Mouse (Mus musculus): ENCODE results near the gene Synpo2. TPM values are rescaled to one million over a fixed set of nuclear protein-coding genes. Genes with fewer than 3 reads are reported as not detected.
A peak's percentile ranks its signal among the peaks of the same experiment; 100 is the strongest.
"Not testable (repeated sequence)": the region's sequence is repeated elsewhere in the genome, so short reads cannot be mapped to it uniquely, and the experiment has no call there.

The Synpo2 gene
- polyA plus RNA-seq, 1 experiment from 2014 or later, result 0.21 TPM

DNA sequence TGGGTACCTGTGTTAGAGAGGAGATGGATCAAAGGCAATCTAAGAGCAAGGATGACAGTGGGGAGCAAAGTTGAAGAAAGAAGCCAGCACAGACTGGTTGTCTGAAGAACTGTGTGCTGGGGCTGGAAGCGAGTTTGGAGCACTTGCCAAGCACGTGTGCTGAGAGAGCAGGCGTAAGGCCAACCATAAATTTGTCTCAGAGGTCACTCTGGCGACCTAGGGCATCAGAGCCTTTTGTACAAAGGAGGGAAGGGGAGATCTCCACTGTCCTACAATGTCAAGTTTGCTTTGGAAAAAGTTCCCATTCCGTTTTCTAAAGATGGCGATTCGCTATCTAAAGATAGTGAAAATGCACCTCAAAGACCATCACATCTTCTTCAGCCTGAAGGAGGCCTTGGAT, 107.9 kb downstream of the Synpo2 start:
- H3K4me1 ChIP-seq (replicated peaks), result no peaks in the 10 kb centered on the region
- no peak overlapping the region for H3K9ac ChIP-seq
- H3K4me2 ChIP-seq, result no peak overlapping the region
- DNase-seq, result no peak
- H3K9me3 ChIP-seq (replicated peaks), result no peaks in the 10 kb centered on the region
- 63% methylated on average over 7 of the region's 7 CpGs for WGBS (ENCODE audit: insufficient replicate concordance)
- no peaks in the 10 kb centered on the region for H3K36me3 ChIP-seq
- H3K27me3 ChIP-seq, result no peaks in the 10 kb centered on the region
- H3K4me3 ChIP-seq (replicated peaks), result no peak overlapping the region
- no peak for ATAC-seq (ENCODE audit: low read depth)
- no peak overlapping the region for H3K27ac ChIP-seq

DNA sequence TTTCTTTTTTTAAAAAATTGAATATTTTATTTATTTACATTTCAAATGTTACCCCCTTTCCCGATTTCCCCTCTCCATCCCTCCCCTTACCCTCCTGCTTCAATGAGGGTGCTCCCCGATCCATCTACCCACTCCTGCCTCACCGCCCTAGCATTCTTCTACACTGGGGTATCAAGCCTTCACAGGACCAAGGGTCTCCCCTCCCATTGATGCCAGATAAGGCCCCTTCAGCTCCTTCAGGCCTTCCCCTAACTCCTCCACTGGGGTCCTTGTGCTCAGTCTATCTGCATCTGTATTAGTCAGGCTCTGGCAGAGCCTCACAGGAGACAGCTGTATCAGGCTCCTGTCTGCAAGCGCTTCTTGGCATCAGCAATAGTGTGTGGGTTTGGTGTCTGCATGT, 109.2 kb downstream of the Synpo2 start:
- not testable (repeated sequence) for H3K36me3 ChIP-seq; H3K4me2 ChIP-seq; H3K4me3 ChIP-seq (replicated peaks); ATAC-seq (ENCODE audit: low read depth); H3K4me1 ChIP-seq (replicated peaks); H3K27me3 ChIP-seq; H3K9me3 ChIP-seq (replicated peaks); H3K27ac ChIP-seq; DNase-seq; H3K9ac ChIP-seq
- 65% methylated on average over 4 of the region's 4 CpGs for WGBS (ENCODE audit: insufficient replicate concordance)

DNA sequence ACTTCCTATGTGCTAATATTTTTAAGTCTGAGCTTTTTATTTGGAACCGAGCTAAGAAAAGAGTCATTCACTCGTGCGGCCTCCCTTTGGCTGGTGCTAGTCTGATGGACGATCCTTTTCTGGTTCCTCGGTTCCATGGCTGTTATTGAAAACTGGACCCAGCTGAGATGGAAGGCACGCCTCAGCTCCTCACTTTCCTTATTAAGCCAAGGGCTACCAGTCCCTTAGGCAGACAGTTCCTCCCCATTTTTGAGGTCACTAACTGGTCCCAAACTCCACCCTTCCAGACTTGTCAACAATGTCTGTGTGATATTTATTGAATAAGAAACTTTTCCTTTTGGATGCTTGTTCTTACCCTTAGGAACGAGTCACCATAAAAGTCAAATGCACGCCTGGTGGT, 112.1 kb downstream of the Synpo2 start:
- ATAC-seq (ENCODE audit: low read depth), result no peak
- no peaks in the 10 kb centered on the region for H3K36me3 ChIP-seq
- no peaks in the 10 kb centered on the region for H3K9me3 ChIP-seq (replicated peaks)
- no peak for DNase-seq
- no peak overlapping the region for H3K27ac ChIP-seq
- no peaks in the 10 kb centered on the region for H3K4me1 ChIP-seq (replicated peaks)
- H3K27me3 ChIP-seq, result no peaks in the 10 kb centered on the region
- no peak overlapping the region for H3K4me2 ChIP-seq
- no peak overlapping the region for H3K9ac ChIP-seq
- 76% methylated on average over 8 of the region's 8 CpGs for WGBS (ENCODE audit: insufficient replicate concordance)
- no peak overlapping the region for H3K4me3 ChIP-seq (replicated peaks)

DNA sequence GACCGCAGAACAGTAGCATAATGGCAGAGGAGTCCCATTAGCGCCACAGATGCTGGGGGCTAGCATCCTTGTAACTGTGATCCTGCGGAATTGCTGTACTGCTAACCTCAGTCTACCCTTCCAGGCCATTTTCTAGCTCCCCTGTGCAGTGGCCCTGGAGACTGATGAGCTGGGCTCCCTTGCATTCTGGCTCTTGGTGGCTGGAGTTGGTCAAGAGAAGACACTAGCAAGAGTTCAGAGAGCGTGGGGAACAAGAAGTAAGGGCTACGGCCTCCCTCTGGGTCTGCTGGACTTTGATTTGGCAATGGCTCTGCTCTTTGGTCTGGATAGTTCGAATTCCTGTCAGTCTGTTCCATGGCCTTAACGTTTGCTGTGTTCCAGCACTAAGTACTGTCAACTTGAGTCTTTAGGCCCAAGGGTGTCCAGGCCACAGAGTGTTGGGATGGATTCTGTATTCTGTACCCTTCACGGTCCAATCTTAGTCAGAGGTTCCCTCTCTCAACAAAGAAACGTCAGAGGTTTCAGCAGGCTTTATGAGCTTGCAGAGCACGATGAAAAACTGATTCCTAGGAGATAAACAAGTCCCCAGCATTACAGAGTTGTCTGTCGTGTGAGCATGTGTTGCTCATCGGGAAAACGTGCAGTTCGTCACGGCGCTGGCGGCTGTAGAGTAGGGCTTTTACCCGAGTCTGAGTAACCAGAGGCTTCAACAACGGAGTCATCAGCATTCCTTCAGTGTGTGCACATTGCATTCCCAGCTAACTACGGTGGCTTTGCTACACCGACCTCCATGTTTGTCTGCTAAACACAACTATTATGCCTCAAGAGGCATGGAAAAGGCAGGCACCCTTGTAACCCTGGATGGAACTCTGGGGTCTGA, 113.6 kb downstream of the Synpo2 start:
- DNase-seq (no peak), ATAC-seq (ENCODE audit: low read depth) (no peak)
- Histone ChIP-seq H3K36me3 (no peaks in the 10 kb centered on the region), H3K27ac (no peak overlapping the region), H3K9ac (no peak overlapping the region), H3K4me1 (replicated peaks) (no peaks in the 10 kb centered on the region), H3K9me3 (replicated peaks) (no peaks in the 10 kb centered on the region), H3K27me3 (no peaks in the 10 kb centered on the region), H3K4me2 (no peak overlapping the region), H3K4me3 (replicated peaks) (no peak overlapping the region)
- WGBS (ENCODE audit: insufficient replicate concordance), result 73% methylated on average over 21 of the region's 21 CpGs

DNA sequence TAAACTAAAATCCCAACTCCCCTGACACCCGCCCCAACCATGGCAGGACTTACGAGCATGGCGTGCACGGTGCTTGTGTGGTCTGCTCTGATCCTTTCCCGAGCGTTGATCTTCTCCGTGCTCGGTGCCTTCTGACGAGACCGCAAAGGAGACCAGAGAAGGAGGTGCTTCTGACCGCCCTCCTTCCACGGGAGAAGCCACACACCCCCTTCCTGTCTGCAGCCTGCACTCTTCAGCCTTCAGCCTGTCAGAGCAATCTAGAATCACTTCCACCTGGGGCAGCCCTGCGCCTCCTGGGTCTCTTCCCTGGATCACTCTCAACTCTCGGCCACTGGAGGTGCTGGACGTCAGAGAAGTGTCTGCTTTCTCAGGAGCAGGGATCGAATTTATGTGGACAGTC, 119.0 kb downstream of the Synpo2 start:
- no peak overlapping the region for H3K27ac ChIP-seq
- no peaks in the 10 kb centered on the region for H3K27me3 ChIP-seq
- H3K4me2 ChIP-seq, result peak overlapping the region; percentile 41
- WGBS (ENCODE audit: insufficient replicate concordance), result 10% methylated on average over 16 of the region's 16 CpGs
- no peak for DNase-seq
- no peaks in the 10 kb centered on the region for H3K36me3 ChIP-seq
- H3K4me1 ChIP-seq (replicated peaks), result peaks cover 13% of the 10 kb centered on the region
- no peak overlapping the region for H3K9ac ChIP-seq
- no peak for ATAC-seq (ENCODE audit: low read depth)
- no peaks in the 10 kb centered on the region for H3K9me3 ChIP-seq (replicated peaks)
- no peak overlapping the region for H3K4me3 ChIP-seq (replicated peaks)

DNA sequence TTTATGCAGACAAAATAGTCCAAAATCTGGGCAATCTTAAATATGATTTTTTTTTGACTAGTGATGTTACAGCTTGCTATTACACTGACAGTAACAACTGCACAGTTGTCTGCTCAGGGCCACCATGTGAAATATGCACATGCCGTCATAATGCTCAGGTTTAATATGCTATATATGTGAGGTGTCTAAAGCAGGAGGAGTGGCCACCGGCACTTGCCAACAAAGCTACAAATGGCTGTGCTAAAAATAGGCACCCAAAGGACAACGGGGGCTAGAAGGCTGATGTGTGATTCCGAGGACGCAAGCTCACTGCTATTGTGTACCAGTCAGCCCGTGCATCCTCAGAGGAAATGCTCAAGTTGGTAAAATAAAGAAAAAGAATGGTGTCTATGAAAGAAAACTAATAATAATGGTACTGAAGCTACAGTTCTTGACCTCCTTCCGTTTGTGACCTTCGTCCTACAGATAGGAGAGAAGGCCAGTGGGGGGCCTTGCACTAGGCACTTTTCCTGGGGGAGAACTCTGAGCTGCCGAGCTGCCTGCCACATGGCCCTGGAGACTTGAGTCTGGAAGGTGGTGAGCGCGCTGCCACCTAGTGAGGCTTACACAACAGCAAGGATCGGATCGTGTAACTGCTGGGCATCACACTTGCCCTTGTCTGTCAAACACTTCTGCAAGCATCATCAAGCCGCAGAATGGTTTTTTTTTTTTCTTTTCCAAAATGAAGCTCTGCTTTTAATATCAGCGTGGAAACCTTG, 120.0 kb downstream of the Synpo2 start:
- no peak overlapping the region for H3K9ac ChIP-seq
- ATAC-seq (ENCODE audit: low read depth), result no peak
- no peak overlapping the region for H3K27ac ChIP-seq
- no peaks in the 10 kb centered on the region for H3K36me3 ChIP-seq
- WGBS (ENCODE audit: insufficient replicate concordance), result 11% methylated on average over 15 of the region's 15 CpGs
- no peak overlapping the region for H3K4me3 ChIP-seq (replicated peaks)
- no peak for DNase-seq
- peaks cover 13% of the 10 kb centered on the region for H3K4me1 ChIP-seq (replicated peaks)
- peak overlapping the region; percentile 31; the same call in 1 of the 2 replicates for H3K4me2 ChIP-seq
- H3K9me3 ChIP-seq (replicated peaks), result no peaks in the 10 kb centered on the region
- H3K27me3 ChIP-seq, result no peaks in the 10 kb centered on the region

DNA sequence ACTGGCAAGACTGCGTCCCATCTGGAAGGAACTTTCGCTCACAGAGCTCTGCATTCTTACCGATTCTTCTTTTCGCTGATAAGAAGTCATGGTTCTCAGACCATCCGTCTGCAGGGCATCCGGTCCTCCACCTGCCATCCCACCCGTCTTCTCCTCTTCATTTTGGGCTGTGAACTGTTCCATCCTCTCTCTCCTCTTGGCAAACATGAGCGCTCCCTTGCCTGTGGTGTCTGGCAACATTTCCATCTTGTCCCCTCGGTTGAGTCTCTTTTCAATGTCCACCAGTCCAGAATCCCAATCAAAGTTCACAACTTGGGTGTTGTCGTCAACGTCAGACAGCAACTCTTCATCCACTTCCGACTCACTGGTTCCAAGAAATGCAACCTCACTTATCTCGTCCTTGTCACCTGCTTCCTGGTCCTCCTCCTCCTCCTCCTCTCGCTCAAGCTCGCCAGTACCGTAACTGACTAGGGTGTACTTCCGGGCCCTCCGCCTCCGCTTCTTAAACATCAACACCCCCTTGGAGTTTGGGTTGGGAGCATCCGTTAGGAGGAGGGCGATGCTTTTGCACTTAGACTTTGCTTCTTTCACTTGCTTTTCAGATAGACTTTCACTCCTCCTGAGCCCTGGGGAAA, 121.8 kb downstream of the Synpo2 start:
- DNase-seq, result no peak
- Histone ChIP-seq H3K27ac (no peak overlapping the region), H3K27me3 (no peaks in the 10 kb centered on the region), H3K36me3 (no peaks in the 10 kb centered on the region), H3K4me2 (no peak overlapping the region), H3K9ac (no peak overlapping the region), H3K9me3 (replicated peaks) (no peaks in the 10 kb centered on the region), H3K4me1 (replicated peaks) (peaks cover 13% of the 10 kb centered on the region), H3K4me3 (replicated peaks) (no peak overlapping the region)
- ATAC-seq (ENCODE audit: low read depth), result peak; percentile 70
- WGBS (ENCODE audit: insufficient replicate concordance), result 41% methylated on average over 21 of the region's 21 CpGs

DNA sequence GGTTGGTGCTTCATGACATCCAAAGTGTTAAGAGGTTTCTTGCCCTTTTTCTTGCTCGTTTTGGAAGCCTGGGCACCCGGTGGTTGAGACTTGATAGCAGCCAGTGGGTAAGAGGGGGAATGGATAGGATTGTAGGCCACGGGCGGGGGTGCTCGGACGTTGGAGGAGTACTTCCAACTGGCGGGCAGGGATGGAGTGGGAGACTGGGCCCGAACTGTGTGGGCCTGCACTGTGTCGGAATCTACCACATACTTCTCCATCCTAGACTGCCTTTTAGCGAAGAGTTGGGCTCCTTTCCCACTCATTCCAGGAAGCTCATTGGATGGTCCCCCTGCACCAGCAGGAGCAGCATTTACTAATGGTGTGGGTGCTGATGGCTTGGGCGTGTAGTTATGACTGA, 123.2 kb downstream of the Synpo2 start:
- ATAC-seq (ENCODE audit: low read depth) (no peak), DNase-seq (no peak)
- 83% methylated on average over 11 of the region's 11 CpGs for whole genome bisulfite sequencing (ENCODE audit: insufficient replicate concordance)
- Histone ChIP-seq H3K9me3 (replicated peaks) (no peaks in the 10 kb centered on the region), H3K4me1 (replicated peaks) (peaks cover 13% of the 10 kb centered on the region), H3K9ac (no peak overlapping the region), H3K4me3 (replicated peaks) (no peak overlapping the region), H3K27me3 (no peaks in the 10 kb centered on the region), H3K36me3 (no peaks in the 10 kb centered on the region), H3K4me2 (no peak overlapping the region), H3K27ac (no peak overlapping the region)

DNA sequence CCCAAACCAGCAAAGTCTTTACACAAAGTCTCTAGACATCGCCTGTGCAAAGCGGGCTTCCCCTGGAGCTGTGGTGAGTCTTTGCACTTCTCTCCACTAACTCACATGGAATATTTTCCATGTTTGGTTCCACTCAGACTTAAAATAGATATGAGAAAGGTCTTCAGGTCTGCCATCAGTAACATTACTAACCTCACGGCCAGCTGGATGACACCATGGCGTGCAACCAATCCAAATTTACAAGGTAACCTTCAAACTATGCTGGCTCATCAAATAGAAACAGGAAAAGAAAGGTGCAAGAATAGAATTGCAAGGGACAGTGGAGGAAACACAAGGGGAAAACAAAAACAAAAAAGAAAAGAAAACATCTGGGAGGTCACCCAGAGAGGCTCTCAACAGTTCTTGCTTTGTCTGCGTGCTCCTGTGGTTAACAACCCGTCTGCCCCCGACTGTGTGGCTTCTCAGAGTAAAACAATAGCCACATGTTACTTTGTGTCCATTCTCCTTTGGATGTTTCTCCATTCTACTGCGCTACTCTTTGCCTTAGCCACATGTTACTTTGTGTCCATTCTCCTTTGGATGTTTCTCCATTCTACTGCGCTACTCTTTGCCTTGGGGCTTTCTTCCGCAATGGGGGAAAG, 124.8 kb downstream of the Synpo2 start:
- Histone ChIP-seq H3K27ac (no peak overlapping the region), H3K36me3 (no peaks in the 10 kb centered on the region), H3K4me2 (no peak overlapping the region), H3K27me3 (no peaks in the 10 kb centered on the region), H3K9me3 (replicated peaks) (no peaks in the 10 kb centered on the region), H3K4me1 (replicated peaks) (peaks cover 12% of the 10 kb centered on the region), H3K4me3 (replicated peaks) (no peak overlapping the region), H3K9ac (no peak overlapping the region)
- ATAC-seq (ENCODE audit: low read depth) (no peak), DNase-seq (no peak)
- WGBS (ENCODE audit: insufficient replicate concordance), result 74% methylated on average over 10 of the region's 10 CpGs

DNA sequence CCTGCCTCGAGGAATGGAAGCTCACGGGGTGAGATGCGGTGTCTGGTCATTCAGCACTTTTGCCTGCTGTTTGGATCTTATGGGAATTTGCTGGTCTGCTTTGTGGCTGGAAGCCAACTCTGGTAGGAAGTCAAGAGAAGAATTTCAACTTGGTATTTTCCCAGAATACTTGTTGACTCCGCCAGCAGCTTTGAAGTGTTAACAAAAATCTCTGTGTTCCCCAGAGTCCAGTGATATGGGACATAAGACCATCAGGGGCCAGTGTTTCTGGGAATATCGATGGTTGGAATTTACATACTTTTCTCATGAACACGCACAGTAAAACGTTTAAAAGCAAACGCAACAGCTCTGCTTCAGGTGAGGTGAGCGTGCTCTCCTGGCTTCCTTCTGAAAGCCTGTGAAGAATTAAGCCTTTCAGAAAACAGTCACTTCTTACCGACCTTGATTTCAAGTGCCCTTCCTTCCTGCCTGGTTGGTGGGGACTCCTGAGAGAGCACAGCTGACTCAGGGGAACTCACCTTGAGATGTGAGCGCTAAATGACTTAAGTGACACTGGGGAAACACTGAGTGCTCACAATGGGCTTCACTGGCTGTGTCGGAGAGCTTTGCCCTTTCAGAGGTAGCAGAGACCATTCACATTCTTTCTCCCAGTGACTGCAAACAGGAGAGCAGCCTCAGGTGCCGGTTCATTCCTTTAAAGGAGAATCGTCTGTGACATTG, 128.0 kb downstream of the Synpo2 start:
- no peak overlapping the region for H3K4me2 ChIP-seq
- H3K9ac ChIP-seq, result no peak overlapping the region
- H3K9me3 ChIP-seq (replicated peaks), result no peaks in the 10 kb centered on the region
- H3K4me3 ChIP-seq (replicated peaks), result no peak overlapping the region
- no peaks in the 10 kb centered on the region for H3K4me1 ChIP-seq (replicated peaks)
- H3K27ac ChIP-seq, result no peak overlapping the region
- ATAC-seq (ENCODE audit: low read depth) (no peak), DNase-seq (no peak)
- no peaks in the 10 kb centered on the region for H3K27me3 ChIP-seq
- 57% methylated on average over 14 of the region's 14 CpGs for WGBS (ENCODE audit: insufficient replicate concordance)
- H3K36me3 ChIP-seq, result no peaks in the 10 kb centered on the region
